Mouse (Mus musculus) MEL (cell line): ENCODE data around the gene Prpf4b. TPM values are rescaled to one million over a fixed set of nuclear protein-coding genes. Genes with fewer than 3 reads are reported as not detected.

Experiments
- DNase-seq: peaks from one replicate; pipeline ENCODE4 v3.0.0; 2011; ENCODE audit warnings: low read depth, low spot score
- H3K27ac ChIP-seq: 2 replicates; pipeline ENCODE4 v1.5.1; 2012; ENCODE audit warnings: low read depth, mild to moderate bottlenecking, control low read depth, low read length, moderate library complexity; ENCODE audit not compliant: control insufficient read depth
- H3K27me3 ChIP-seq, 2 experiments: fragments of 150-350 bp in 1 of 2; sonication (generic) in 1 of 2; 2 replicates each; pipeline ENCODE4 v1.6.1; 2012; ENCODE audit warnings: low read length in 2 of 2, mild to moderate bottlenecking in 2 of 2, improper control_type of control experiment in 1 of 2, moderate library complexity in 1 of 2; ENCODE audit not compliant: insufficient read depth in 2 of 2, control insufficient read depth in 1 of 2
- H3K36me3 ChIP-seq, 2 experiments: 2 replicates each; pipeline ENCODE4 v1.6.1; 2012 to 2014; ENCODE audit warnings: low read length in 2 of 2, improper control_type of control experiment in 1 of 2, inconsistent platforms in 1 of 2, mild to moderate bottlenecking in 1 of 2; ENCODE audit not compliant: insufficient read depth in 2 of 2, control insufficient read depth in 1 of 2
- H3K4me1 ChIP-seq, 2 experiments: fragments of 150-350 bp in 1 of 2; sonication (generic) in 1 of 2; 2 replicates each; pipeline ENCODE4 v1.6.1; 2012; ENCODE audit warnings: low read length in 2 of 2, improper control_type of control experiment in 1 of 2, mild to moderate bottlenecking in 1 of 2; ENCODE audit not compliant: insufficient read depth in 2 of 2, control insufficient read depth in 1 of 2
- H3K4me3 ChIP-seq, 2 experiments: fragments of 150-350 bp in 1 of 2; sonication (generic) in 1 of 2; 2 replicates each; pipeline ENCODE4 v1.5.1; 2012; ENCODE audit warnings: low read depth in 2 of 2, low read length in 2 of 2, mild to moderate bottlenecking in 2 of 2, moderate library complexity in 2 of 2, control low read depth in 1 of 2, improper control_type of control experiment in 1 of 2; ENCODE audit not compliant: control insufficient read depth in 1 of 2, insufficient read depth in 1 of 2
- H3K79me2 ChIP-seq: 2 replicates; pipeline ENCODE4 v1.6.1; 2012; ENCODE audit warnings: mild to moderate bottlenecking, low read length, moderate library complexity; ENCODE audit not compliant: control insufficient read depth, poor library complexity, insufficient read depth
- H3K9ac ChIP-seq: 2 replicates; pipeline ENCODE4 v1.6.1; 2012; ENCODE audit warnings: low read depth, mild to moderate bottlenecking, control low read depth, low read length, moderate library complexity; ENCODE audit not compliant: control insufficient read depth, poor library complexity, severe bottlenecking
- H3K9me3 ChIP-seq: fragments of 150-350 bp; sonication (generic); replicated peaks from 2 replicates; pipeline ENCODE4 v1.6.1; 2012; ENCODE audit warnings: mild to moderate bottlenecking, low read length, improper control_type of control experiment, moderate library complexity; ENCODE audit not compliant: insufficient read depth
- BHLHE40 ChIP-seq: IDR thresholded peaks from 2 replicates; pipeline ENCODE4 v1.6.1; 2012; ENCODE audit warnings: low read depth, mild to moderate bottlenecking, inconsistent platforms, low read length, improper control_type of control experiment, borderline replicate concordance
- CTCF ChIP-seq, 3 experiments: IDR thresholded peaks in 2 of 3; conservative IDR thresholded peaks in 1 of 3; 2 replicates each; pipeline ENCODE4 v1.5.1; 2011 to 2012; ENCODE audit warnings: low read length in 3 of 3, low read depth in 2 of 3, mild to moderate bottlenecking in 2 of 3, improper control_type of control experiment in 1 of 3, inconsistent platforms in 1 of 3, mixed read lengths in 1 of 3, moderate library complexity in 1 of 3; ENCODE audit not compliant: control insufficient read depth in 1 of 3, insufficient read depth in 1 of 3, poor library complexity in 1 of 3, severe bottlenecking in 1 of 3
- E2F4 ChIP-seq: IDR thresholded peaks from 2 replicates; pipeline ENCODE4 v1.6.1; 2011; ENCODE audit warnings: low read depth, low read length, improper control_type of control experiment, borderline replicate concordance
- EP300 ChIP-seq, 2 experiments: IDR thresholded peaks; 2 replicates each; pipeline ENCODE4 v1.6.1; 2011; ENCODE audit warnings: improper control_type of control experiment in 2 of 2, low read length in 2 of 2, low read depth in 1 of 2, mild to moderate bottlenecking in 1 of 2
- GABPA ChIP-seq: IDR thresholded peaks from 2 replicates; pipeline ENCODE4 v1.6.1; 2012; ENCODE audit warnings: low read depth, mild to moderate bottlenecking, inconsistent platforms, low read length, improper control_type of control experiment, moderate library complexity
- JUND ChIP-seq: IDR thresholded peaks from 2 replicates; pipeline ENCODE4 v1.6.1; 2011; ENCODE audit warnings: low read depth, mild to moderate bottlenecking, improper control_type of control experiment, low read length
- MAZ ChIP-seq: IDR thresholded peaks from 2 replicates; pipeline ENCODE4 v1.6.1; 2012; ENCODE audit warnings: low read depth, mild to moderate bottlenecking, inconsistent platforms, low read length, improper control_type of control experiment
- MXI1 ChIP-seq: IDR thresholded peaks from 2 replicates; pipeline ENCODE4 v1.6.1; 2011; ENCODE audit warnings: mild to moderate bottlenecking, low read depth, low read length, improper control_type of control experiment
- MYB ChIP-seq: IDR thresholded peaks from 2 replicates; pipeline ENCODE4 v1.6.1; 2011; ENCODE audit warnings: mild to moderate bottlenecking, low read depth, low read length, improper control_type of control experiment
- POLR2AphosphoS5 ChIP-seq: IDR thresholded peaks from 2 replicates; pipeline ENCODE4 v1.6.1; 2012; ENCODE audit warnings: low read depth, borderline replicate concordance, mild to moderate bottlenecking, inconsistent platforms, low read length, moderate library complexity, mixed read lengths
- RAD21 ChIP-seq: IDR thresholded peaks from 2 replicates; pipeline ENCODE4 v1.6.1; 2011; ENCODE audit warnings: mild to moderate bottlenecking, low read depth, low read length, improper control_type of control experiment
- UBTF ChIP-seq: IDR thresholded peaks from 2 replicates; pipeline ENCODE4 v1.6.1; 2012; ENCODE audit warnings: low read depth, mild to moderate bottlenecking, inconsistent platforms, low read length, improper control_type of control experiment, moderate library complexity, borderline replicate concordance; ENCODE audit not compliant: insufficient read depth
- USF2 ChIP-seq, 2 experiments: IDR thresholded peaks; 2 replicates each; pipeline ENCODE4 v1.6.1; 2011 to 2012; ENCODE audit warnings: improper control_type of control experiment in 2 of 2, low read length in 2 of 2, borderline replicate concordance in 1 of 2, inconsistent platforms in 1 of 2, low read depth in 1 of 2, mild to moderate bottlenecking in 1 of 2; ENCODE audit not compliant: insufficient read depth in 1 of 2
- ZKSCAN1 ChIP-seq: IDR thresholded peaks from 2 replicates; pipeline ENCODE4 v1.6.1; 2012; ENCODE audit warnings: low read depth, mild to moderate bottlenecking, inconsistent platforms, low read length, improper control_type of control experiment, moderate library complexity
- ZMIZ1 ChIP-seq: IDR thresholded peaks from 2 replicates; pipeline ENCODE4 v1.6.1; 2012; ENCODE audit warnings: low read depth, mild to moderate bottlenecking, inconsistent platforms, low read length, improper control_type of control experiment, moderate library complexity
- ZNF384 ChIP-seq: IDR thresholded peaks from 2 replicates; pipeline ENCODE4 v1.6.1; 2012; ENCODE audit warnings: low read depth, mild to moderate bottlenecking, inconsistent platforms, low read length, improper control_type of control experiment
- polyA plus RNA-seq, 2 experiments: library from polyadenylated mRNA; stranded (reverse) in 1 of 2; unstranded in 1 of 2; fragments of >175 nt in 1 of 2; fragments of >200 nt in 1 of 2; gene quantifications; 2 replicates each; pipeline versions ENCODE4 v1.2.1 to v1.2.4; 2012; ENCODE audit warnings: low replicate concordance in 2 of 2, low read depth in 1 of 2; ENCODE audit not compliant: insufficient read length in 2 of 2, insufficient read depth in 1 of 2, missing spikeins in 1 of 2
- total RNA-seq: library from RNA; depleted of rRNA; stranded (reverse); fragments of 300-350 nt; gene quantifications from 2 replicates; pipeline ENCODE4 v1.2.3, GENCODE M21; 2012

Gene Prpf4b
- total and polyA plus RNA-seq, 3 experiments = 74.9 to 88.6 TPM; not detected in 1

- TF ChIP-seq E2F4 = no peak
- TF ChIP-seq ZKSCAN1 = no peak
- no peak for TF ChIP-seq UBTF
- no peak for TF ChIP-seq MXI1
- no peak for TF ChIP-seq ZNF384
- no peak for TF ChIP-seq USF2 (IDR thresholded peaks at IDR 0.05; ENCODE audit: borderline replicate concordance in 1 of 2, insufficient read depth in 1 of 2, low read depth in 1 of 2, low read length in 2 of 2)
- TF ChIP-seq MAZ = no peak
- no peak for TF ChIP-seq BHLHE40
- TF ChIP-seq POLR2AphosphoS5 = no peak
- no peak for TF ChIP-seq MYB
- no peak for TF ChIP-seq CTCF (IDR thresholded peaks at IDR 0.05 in 2 of 3, conservative IDR thresholded peaks at IDR 0.05 in 1 of 3; ENCODE audit: control insufficient read depth in 1 of 3, insufficient read depth in 1 of 3, low read depth in 2 of 3, low read length in 3 of 3, poor library complexity in 1 of 3, severe bottlenecking in 1 of 3)
- no peak for TF ChIP-seq JUND
- no peak for TF ChIP-seq GABPA
- TF ChIP-seq RAD21 = no peak
- no peak for TF ChIP-seq EP300 (IDR thresholded peaks at IDR 0.05; ENCODE audit: low read depth in 1 of 2, low read length in 2 of 2)
- H3K4me3 ChIP-seq = no peak overlapping the region
- no peaks in the 10 kb centered on the region for H3K4me1 ChIP-seq
- H3K36me3 ChIP-seq = no peaks in the 10 kb centered on the region
- H3K9ac ChIP-seq = no peak overlapping the region
- peaks cover 2 to 6% of the 10 kb centered on the region in 2 experiments; a peak in 3 of 4 replicates for H3K27me3 ChIP-seq
- no peaks in the 10 kb centered on the region for H3K9me3 ChIP-seq
- H3K79me2 ChIP-seq = no peaks in the 10 kb centered on the region
- H3K27ac ChIP-seq = no peak overlapping the region
- DNase-seq = no peak
Observed at GRCm38 (mm10) chr13:34934931-34935644, 60.0 kb downstream of the Prpf4b start.

GRCm38 (mm10) chr13:34942370-34942769 lies 67.3 kb downstream of the Prpf4b start:
- H3K4me3 ChIP-seq = no peak overlapping the region
- no peaks in the 10 kb centered on the region for H3K79me2 ChIP-seq
- H3K9ac ChIP-seq = no peak overlapping the region
- no peak for DNase-seq
- H3K36me3 ChIP-seq = no peaks in the 10 kb centered on the region
- H3K9me3 ChIP-seq = no peaks in the 10 kb centered on the region
- H3K27me3 ChIP-seq = peaks cover 2 to 3% of the 10 kb centered on the region in 2 experiments; a peak in 2 of 4 replicates
- H3K4me1 ChIP-seq = no peaks in the 10 kb centered on the region
- no peak overlapping the region for H3K27ac ChIP-seq
- TF ChIP-seq ZMIZ1 = no peak
